Mouse (Mus musculus) cerebellum, adult 2 months (tissue): ENCODE measurements around the gene Ppp3r1. TPM values are rescaled to one million over a fixed set of nuclear protein-coding genes. Genes with fewer than 3 reads are reported as not detected.

Experiments used
- DNase-seq, 2 experiments: peaks; one replicate each; pipeline ENCODE4 v3.0.0; 2021
- H3K27ac ChIP-seq: fragments of 200-500 bp; 2 replicates; pipeline ENCODE4 v1.5.1; 2012; ENCODE audit warnings: low read length, control low read depth, inconsistent platforms; ENCODE audit not compliant: insufficient read depth
- H3K27me3 ChIP-seq: fragments of 200-500 bp; 2 replicates; pipeline ENCODE4 v1.6.1; 2012; ENCODE audit warnings: inconsistent platforms, mild to moderate bottlenecking, low read length, moderate library complexity; ENCODE audit not compliant: control insufficient read depth, insufficient read depth
- H3K4me1 ChIP-seq: fragments of 200-500 bp; 2 replicates; pipeline ENCODE4 v1.6.1; 2011; ENCODE audit warnings: low read length; ENCODE audit not compliant: control insufficient read depth, insufficient read depth
- H3K4me3 ChIP-seq: fragments of 200-500 bp; replicated peaks from 2 replicates; pipeline ENCODE3; 2011; ENCODE audit warnings: mild to moderate bottlenecking, low read depth, low read length, control low read depth; ENCODE audit not compliant: insufficient read depth
- CTCF ChIP-seq: fragments of 200-500 bp; IDR thresholded peaks from 2 replicates; pipeline ENCODE4 v1.5.1; 2011; ENCODE audit warnings: low read depth, mild to moderate bottlenecking, control low read depth, low read length, moderate library complexity, borderline replicate concordance; ENCODE audit not compliant: insufficient read depth
- POLR2A ChIP-seq: fragments of 200-500 bp; IDR thresholded peaks from 2 replicates; pipeline ENCODE4 v1.6.1; 2011; ENCODE audit warnings: low read length, control low read depth, borderline replicate concordance; ENCODE audit not compliant: insufficient read depth
- WGBS: fragments of 180-500 bp; shearing (Covaris S2); methylation state at CpG from one replicate; pipeline ENCODE4 v1.1.7; 2018; 5-methylcytosine and 5-hydroxymethylcytosine counted together
- polyA plus RNA-seq: library from polyadenylated mRNA; depleted of rRNA; stranded (reverse); fragments of >200 nt; gene quantifications from 2 replicates; pipeline ENCODE4 v1.2.3, GENCODE M21; 2012

Gene Ppp3r1
- polyA plus RNA-seq, 1 experiment = 240 TPM

GRCm38 (mm10) chr11:17163956-17164355 is 4.9 kb downstream of the Ppp3r1 start:
- 7% methylated on average over 1 of the region's 1 CpGs for WGBS

GRCm38 (mm10) chr11:17166627-17167026 is 7.6 kb downstream of the Ppp3r1 start:
- Histone ChIP-seq H3K4me1 (peaks cover 13% of the 10 kb centered on the region), H3K27me3 (no peaks in the 10 kb centered on the region), H3K4me3 (no peak overlapping the region), H3K27ac (no peak overlapping the region)
- no peak for TF ChIP-seq CTCF
- TF ChIP-seq POLR2A = no peak
- WGBS = 57% methylated on average over 7 of the region's 7 CpGs
- DNase-seq = no peak

More at GRCm38 (mm10) chr11:17163956-17164355, 4.9 kb downstream of the Ppp3r1 start:
- no peak overlapping the region for H3K27ac ChIP-seq
- TF ChIP-seq CTCF (no peak), POLR2A (no peak)
- peaks cover 11% of the 10 kb centered on the region for H3K4me1 ChIP-seq
- no peak for DNase-seq
- no peaks in the 10 kb centered on the region for H3K27me3 ChIP-seq
- H3K4me3 ChIP-seq = no peak overlapping the region

GRCm38 (mm10) chr11:17169262-17169661 is 10.2 kb downstream of the Ppp3r1 start:
- 60% methylated on average over 2 of the region's 2 CpGs for WGBS
- Histone ChIP-seq H3K27ac (no peak overlapping the region), H3K4me3 (no peak overlapping the region), H3K4me1 (peaks cover 10% of the 10 kb centered on the region), H3K27me3 (no peaks in the 10 kb centered on the region)
- TF ChIP-seq CTCF (no peak), POLR2A (no peak)
- no peak for DNase-seq

- no peak for DNase-seq
- no peak overlapping the region for H3K4me3 ChIP-seq
- no peak overlapping the region for H3K27ac ChIP-seq
- WGBS = 85% methylated on average over 1 of the region's 1 CpGs
- peaks cover 7% of the 10 kb centered on the region; the same call in 1 of the 2 replicates for H3K4me1 ChIP-seq
- H3K27me3 ChIP-seq = no peaks in the 10 kb centered on the region
- no peak for TF ChIP-seq CTCF
- no peak for TF ChIP-seq POLR2A
Measured at GRCm38 (mm10) chr11:17170938-17171729, 12.1 kb downstream of the Ppp3r1 start.

GRCm38 (mm10) chr11:17172300-17172699 is 13.2 kb downstream of the Ppp3r1 start:
- H3K4me1 ChIP-seq = peaks cover 2% of the 10 kb centered on the region; the same call in 1 of the 2 replicates
- WGBS = 78% methylated on average over 4 of the region's 4 CpGs
- no peak for TF ChIP-seq POLR2A
- TF ChIP-seq CTCF = no peak

GRCm38 (mm10) chr11:17176638-17177037 is 17.6 kb downstream of the Ppp3r1 start:
- H3K4me3 ChIP-seq = no peak overlapping the region
- H3K4me1 ChIP-seq = no peaks in the 10 kb centered on the region; the same call in 1 of the 2 replicates
- H3K27me3 ChIP-seq = no peaks in the 10 kb centered on the region
- no peak overlapping the region for H3K27ac ChIP-seq
- 90% methylated on average over 1 of the region's 1 CpGs for WGBS
- TF ChIP-seq POLR2A = no peak
- no peak for TF ChIP-seq CTCF
- DNase-seq = no peak

More at GRCm38 (mm10) chr11:17172300-17172699, 13.2 kb downstream of the Ppp3r1 start:
- Histone ChIP-seq H3K4me3 (no peak overlapping the region), H3K27me3 (no peaks in the 10 kb centered on the region), H3K27ac (no peak overlapping the region)
- no peak for DNase-seq

- no peak for DNase-seq
- TF ChIP-seq CTCF (no peak), POLR2A (no peak)
- Histone ChIP-seq H3K27me3 (no peaks in the 10 kb centered on the region), H3K4me3 (no peak overlapping the region), H3K4me1 (no peaks in the 10 kb centered on the region; the same call in 1 of the 2 replicates), H3K27ac (no peak overlapping the region)
- WGBS = 62% methylated on average over 3 of the region's 3 CpGs
Measured at GRCm38 (mm10) chr11:17180753-17181152, 21.7 kb downstream of the Ppp3r1 start.

GRCm38 (mm10) chr11:17181807-17182206 is 22.7 kb downstream of the Ppp3r1 start, which contains the start of gene Wdr92:
Gene Wdr92, plus strand, starts transcription at chr11:17182107.
- Histone ChIP-seq H3K27ac (no peak within 1 kb of the TSS), H3K4me3 (no peak within 1 kb of the TSS), H3K4me1 (no peaks in the 10 kb centered on the region; the same call in 1 of the 2 replicates), H3K27me3 (no peaks in the 10 kb centered on the region)
- no peak for DNase-seq
- WGBS = 55% methylated on average over 3 of the region's 3 CpGs
- no peak for TF ChIP-seq POLR2A

GRCm38 (mm10) chr11:17183165-17183564 is 24.1 kb downstream of the Ppp3r1 start:
- Histone ChIP-seq H3K4me1 (no peaks in the 10 kb centered on the region; the same call in 1 of the 2 replicates), H3K27me3 (no peaks in the 10 kb centered on the region), H3K4me3 (no peak overlapping the region), H3K27ac (no peak overlapping the region)
- no peak for DNase-seq
- no peak for TF ChIP-seq CTCF
- TF ChIP-seq POLR2A = no peak
- 95% methylated on average over 2 of the region's 2 CpGs for WGBS
